Mouse (Mus musculus): ENCODE results near the gene Mroh7. TPM values are rescaled to one million over a fixed set of nuclear protein-coding genes. Genes with fewer than 3 reads are reported as not detected.

Gene Mroh7
- total and polyA plus RNA-seq, 3 experiments = 0.29 to 1.2 (median 0.34) TPM

DNA sequence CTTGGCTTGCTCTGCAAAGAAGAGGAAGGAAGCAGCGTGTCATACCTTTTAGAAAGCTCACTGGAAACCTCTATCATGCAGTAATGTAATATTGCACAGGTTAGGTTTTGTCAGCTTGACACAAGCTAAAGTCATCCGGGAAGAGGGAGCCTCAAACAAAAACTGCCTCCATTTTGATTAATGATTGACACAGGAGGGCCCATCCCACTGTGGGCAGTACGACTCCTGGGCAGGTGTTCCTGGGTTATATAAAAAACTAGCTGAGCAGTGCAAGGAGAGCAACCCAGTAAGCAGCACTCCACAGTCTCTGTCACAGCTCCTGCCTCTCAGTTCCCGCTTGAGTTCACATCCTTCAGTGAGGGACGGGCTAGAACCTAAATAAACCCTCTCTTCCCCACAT, 54.0 kb downstream of the Mroh7 start:
- intact Hi-C loops (cut with DNase I) = no loop called here
- 84% methylated on average over 5 of the region's 5 CpGs for WGBS
- H3K9ac ChIP-seq (ENCODE audit: low read depth, low read length) = no peak overlapping the region

GRCm38 (mm10) chr4:106666546-106666945, 64.2 kb downstream of the Mroh7 start:
- no peaks in the 10 kb centered on the region for H3K27me3 ChIP-seq (ENCODE audit: control insufficient read depth, insufficient read depth, low read length)
- no peaks in the 10 kb centered on the region for H3K4me1 ChIP-seq (ENCODE audit: control insufficient read depth, insufficient read depth, low read length)
- intact Hi-C loops (cut with DNase I) = no loop called here
- H3K79me2 ChIP-seq (replicated peaks; ENCODE audit: control insufficient read depth, insufficient read depth, low read length) = no peaks in the 10 kb centered on the region
- no peak overlapping the region for H3K9ac ChIP-seq (ENCODE audit: low read depth, low read length)
- no peak overlapping the region for H3K4me3 ChIP-seq
- H3K36me3 ChIP-seq (ENCODE audit: control insufficient read depth, insufficient read depth, low read length) = no peaks in the 10 kb centered on the region
- DNase-seq = no peak
- no peak overlapping the region for H3K27ac ChIP-seq
- WGBS = 89% methylated on average over 2 of the region's 2 CpGs
- TF ChIP-seq POLR2A (IDR thresholded peaks at IDR 0.05; ENCODE audit: insufficient read depth, low read depth, low read length) = no peak
- TF ChIP-seq CTCF (IDR thresholded peaks at IDR 0.05) = no peak
- no peak for TF ChIP-seq EP300 (IDR thresholded peaks at IDR 0.05; ENCODE audit: insufficient read depth, low read depth, low read length)

More for the DNA sequence above, 54.0 kb downstream of the Mroh7 start:
- TF ChIP-seq EP300 (IDR thresholded peaks at IDR 0.05; ENCODE audit: insufficient read depth, low read depth, low read length) (no peak), CTCF (IDR thresholded peaks at IDR 0.05) (no peak), POLR2A (IDR thresholded peaks at IDR 0.05; ENCODE audit: insufficient read depth, low read depth, low read length) (no peak)
- H3K4me1 ChIP-seq (ENCODE audit: control insufficient read depth, insufficient read depth, low read length) = peaks cover 2% of the 10 kb centered on the region
- no peaks in the 10 kb centered on the region for H3K27me3 ChIP-seq (ENCODE audit: control insufficient read depth, insufficient read depth, low read length)
- no peak for DNase-seq
- H3K36me3 ChIP-seq (ENCODE audit: control insufficient read depth, insufficient read depth, low read length) = peaks cover 3% of the 10 kb centered on the region; the same call in 1 of the 2 replicates
- no peak overlapping the region for H3K4me3 ChIP-seq
- no peak overlapping the region for H3K27ac ChIP-seq
- H3K79me2 ChIP-seq (replicated peaks; ENCODE audit: control insufficient read depth, insufficient read depth, low read length) = no peaks in the 10 kb centered on the region

DNA sequence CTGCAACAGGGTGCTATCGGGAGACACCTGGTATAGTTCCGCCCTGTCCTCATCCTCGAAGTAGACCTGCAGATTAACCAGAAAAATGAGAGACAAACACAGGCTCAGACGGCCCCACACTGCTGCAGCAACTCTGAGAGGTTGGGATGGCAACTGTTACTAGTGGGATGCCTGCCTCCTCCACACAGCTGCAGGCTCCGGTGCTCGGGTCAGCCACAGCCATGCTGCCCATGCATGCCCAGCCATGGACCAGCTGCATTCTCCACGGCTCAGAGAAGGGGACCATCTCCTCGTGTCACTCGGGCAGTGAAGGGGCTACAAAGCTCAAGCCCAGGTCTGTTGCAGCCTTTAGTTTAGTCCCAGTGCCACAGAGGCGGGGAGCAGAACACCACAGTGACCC, 65.1 kb downstream of the Mroh7 start:
- no peak overlapping the region for H3K27ac ChIP-seq
- no peak overlapping the region for H3K4me3 ChIP-seq
- 91% methylated on average over 10 of the region's 10 CpGs for WGBS
- DNase-seq = no peak
- H3K79me2 ChIP-seq (replicated peaks; ENCODE audit: control insufficient read depth, insufficient read depth, low read length) = no peaks in the 10 kb centered on the region
- no peak for TF ChIP-seq POLR2A (IDR thresholded peaks at IDR 0.05; ENCODE audit: insufficient read depth, low read depth, low read length)
- no peaks in the 10 kb centered on the region for H3K4me1 ChIP-seq (ENCODE audit: control insufficient read depth, insufficient read depth, low read length)
- H3K27me3 ChIP-seq (ENCODE audit: control insufficient read depth, insufficient read depth, low read length) = no peaks in the 10 kb centered on the region
- intact Hi-C loops (cut with DNase I) = no loop called here
- no peaks in the 10 kb centered on the region for H3K36me3 ChIP-seq (ENCODE audit: control insufficient read depth, insufficient read depth, low read length)
- H3K9ac ChIP-seq (ENCODE audit: low read depth, low read length) = no peak overlapping the region

- intact Hi-C loops (cut with DNase I) = no loop called here
Observed at GRCm38 (mm10) chr4:106665269-106665668, 65.5 kb downstream of the Mroh7 start.

DNA sequence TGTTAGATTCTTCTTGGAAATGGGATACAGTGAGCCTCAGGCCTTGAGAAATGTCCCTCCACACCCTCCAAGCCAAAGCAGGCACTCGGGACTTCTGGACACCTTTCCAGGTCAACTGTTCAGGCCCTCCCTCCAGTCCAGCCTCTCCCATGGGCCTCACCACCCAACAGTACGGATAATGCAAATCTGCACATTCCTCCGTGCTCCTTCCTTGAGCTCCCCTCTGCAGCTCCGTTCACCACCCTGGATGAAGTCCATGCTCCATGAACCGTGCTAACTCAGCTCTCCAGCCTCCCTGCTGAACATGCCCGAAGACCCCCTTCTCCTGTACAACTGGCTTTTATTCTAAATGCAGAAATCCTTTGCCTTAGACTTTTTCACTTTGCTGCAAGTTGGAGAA, 66.0 kb downstream of the Mroh7 start:
- no peak for TF ChIP-seq EP300 (IDR thresholded peaks at IDR 0.05; ENCODE audit: insufficient read depth, low read depth, low read length)
- no peak for TF ChIP-seq POLR2A (IDR thresholded peaks at IDR 0.05; ENCODE audit: insufficient read depth, low read depth, low read length)
- TF ChIP-seq CTCF (IDR thresholded peaks at IDR 0.05) = no peak
- no peak for DNase-seq
- Histone ChIP-seq H3K36me3 (ENCODE audit: control insufficient read depth, insufficient read depth, low read length) (no peaks in the 10 kb centered on the region), H3K4me1 (ENCODE audit: control insufficient read depth, insufficient read depth, low read length) (no peaks in the 10 kb centered on the region), H3K4me3 (no peak overlapping the region), H3K27ac (no peak overlapping the region), H3K79me2 (replicated peaks; ENCODE audit: control insufficient read depth, insufficient read depth, low read length) (no peaks in the 10 kb centered on the region), H3K27me3 (ENCODE audit: control insufficient read depth, insufficient read depth, low read length) (no peaks in the 10 kb centered on the region), H3K9ac (ENCODE audit: low read depth, low read length) (no peak overlapping the region)
- 77% methylated on average over 6 of the region's 6 CpGs for WGBS
- intact Hi-C loops (cut with DNase I) = no loop called here

More at GRCm38 (mm10) chr4:106665269-106665668, 65.5 kb downstream of the Mroh7 start:
- WGBS = 81% methylated on average over 2 of the region's 2 CpGs
- no peak for TF ChIP-seq POLR2A (IDR thresholded peaks at IDR 0.05; ENCODE audit: insufficient read depth, low read depth, low read length)
- TF ChIP-seq EP300 (IDR thresholded peaks at IDR 0.05; ENCODE audit: insufficient read depth, low read depth, low read length) = no peak
- no peak for TF ChIP-seq CTCF (IDR thresholded peaks at IDR 0.05)
- no peaks in the 10 kb centered on the region for H3K79me2 ChIP-seq (replicated peaks; ENCODE audit: control insufficient read depth, insufficient read depth, low read length)
- H3K9ac ChIP-seq (ENCODE audit: low read depth, low read length) = no peak overlapping the region
- no peak overlapping the region for H3K4me3 ChIP-seq
- DNase-seq = no peak
- no peak overlapping the region for H3K27ac ChIP-seq
- H3K27me3 ChIP-seq (ENCODE audit: control insufficient read depth, insufficient read depth, low read length) = no peaks in the 10 kb centered on the region
- no peaks in the 10 kb centered on the region for H3K4me1 ChIP-seq (ENCODE audit: control insufficient read depth, insufficient read depth, low read length)
- H3K36me3 ChIP-seq (ENCODE audit: control insufficient read depth, insufficient read depth, low read length) = no peaks in the 10 kb centered on the region

- WGBS = 74% methylated on average over 5 of the region's 5 CpGs
- Histone ChIP-seq H3K4me3 (no peak overlapping the region), H3K27ac (no peak overlapping the region), H3K79me2 (replicated peaks; ENCODE audit: control insufficient read depth, insufficient read depth, low read length) (no peaks in the 10 kb centered on the region), H3K9ac (ENCODE audit: low read depth, low read length) (no peak overlapping the region), H3K27me3 (ENCODE audit: control insufficient read depth, insufficient read depth, low read length) (no peaks in the 10 kb centered on the region), H3K4me1 (ENCODE audit: control insufficient read depth, insufficient read depth, low read length) (no peaks in the 10 kb centered on the region), H3K36me3 (ENCODE audit: control insufficient read depth, insufficient read depth, low read length) (no peaks in the 10 kb centered on the region)
- intact Hi-C loops (cut with DNase I) = no loop called here
- DNase-seq = no peak
- no peak for TF ChIP-seq CTCF (IDR thresholded peaks at IDR 0.05)
- TF ChIP-seq EP300 (IDR thresholded peaks at IDR 0.05; ENCODE audit: insufficient read depth, low read depth, low read length) = no peak
- no peak for TF ChIP-seq POLR2A (IDR thresholded peaks at IDR 0.05; ENCODE audit: insufficient read depth, low read depth, low read length)
Observed at GRCm38 (mm10) chr4:106663956-106664470, 66.7 kb downstream of the Mroh7 start.
